Mouse (Mus musculus) embryonic facial prominence, embryonic 10.5 days (tissue): ENCODE results near the gene Sec14l2. TPM values are rescaled to one million over a fixed set of nuclear protein-coding genes. Genes with fewer than 3 reads are reported as not detected.
A peak's percentile ranks its signal among the peaks of the same experiment; 100 is the strongest.
"Not testable (repeated sequence)": the region's sequence is repeated elsewhere in the genome, so short reads cannot be mapped to it uniquely, and the experiment has no call there.

Experiments
- DNase-seq: peaks from one replicate; pipeline ENCODE4 v3.0.0-alpha.2; 2017; ENCODE audit warnings: low spot score
- H3K27ac ChIP-seq: fragments of 300-500 bp; sonication (generic); replicated peaks from 2 replicates; pipeline ENCODE4 v1.5.1; 2016; ENCODE audit warnings: mild to moderate bottlenecking
- H3K27me3 ChIP-seq: fragments of 300-500 bp; sonication (generic); replicated peaks from 2 replicates; pipeline ENCODE4 v1.6.1; 2016; ENCODE audit warnings: low read depth, mild to moderate bottlenecking; ENCODE audit not compliant: poor library complexity, severe bottlenecking
- H3K36me3 ChIP-seq: fragments of 300-500 bp; sonication (generic); replicated peaks from 2 replicates; pipeline ENCODE4 v1.6.1; 2016; ENCODE audit warnings: mild to moderate bottlenecking, moderate library complexity
- H3K4me1 ChIP-seq: fragments of 300-500 bp; sonication (generic); 2 replicates; pipeline ENCODE4 v1.6.1; 2016
- H3K4me3 ChIP-seq: fragments of 300-500 bp; sonication (generic); 2 replicates; pipeline ENCODE4 v1.5.1; 2016; ENCODE audit warnings: mild to moderate bottlenecking, moderate library complexity
- H3K9me3 ChIP-seq: fragments of 300-500 bp; sonication (generic); 2 replicates; pipeline ENCODE4 v1.6.1; 2016; ENCODE audit warnings: mild to moderate bottlenecking
- WGBS: fragments of 180-500 bp; shearing (Covaris S2); methylation state at CpG from one replicate; pipeline ENCODE4 v1.1.7; 2016; 5-methylcytosine and 5-hydroxymethylcytosine counted together
- polyA plus RNA-seq: library from polyadenylated mRNA; unstranded; fragments of >200 nt; fragmentation: Nextera tagmentation; extraction: Ambion mirVana; gene quantifications from 2 replicates; pipeline ENCODE4 v1.2.1, GENCODE M21; 2016

Gene Sec14l2
- polyA plus RNA-seq, 1 experiment from 2014 or later: 2.0 TPM

- Histone ChIP-seq H3K36me3 (no peaks in the 10 kb centered on the region), H3K27me3 (no peaks in the 10 kb centered on the region), H3K27ac (no peak overlapping the region), H3K4me3 (no peak overlapping the region), H3K4me1 (0 out of 2 replicates have a peak, but pooled peaks cover 6% of the 10 kb centered on the region), H3K9me3 (no peaks in the 10 kb centered on the region)
- DNase-seq: no peak
- 69% methylated on average over 7 of the region's 7 CpGs for WGBS
These were observed 14.5 kb downstream of the Sec14l2 start for GRCm38 (mm10) chr11:4108691-4109090.

GRCm38 (mm10) chr11:4107901-4108300 lies 15.3 kb downstream of the Sec14l2 start:
- H3K36me3 ChIP-seq, H3K27me3 ChIP-seq, H3K9me3 ChIP-seq, H3K27ac ChIP-seq, H3K4me3 ChIP-seq, H3K4me1 ChIP-seq, DNase-seq: not testable (repeated sequence)
- WGBS: 93% methylated on average over 6 of the region's 6 CpGs

GRCm38 (mm10) chr11:4105444-4105843 lies 17.8 kb downstream of the Sec14l2 start:
- H3K4me1 ChIP-seq: 0 out of 2 replicates have a peak, but pooled peaks cover 6% of the 10 kb centered on the region
- no peaks in the 10 kb centered on the region for H3K27me3 ChIP-seq
- DNase-seq: no peak
- WGBS: 72% methylated on average over 6 of the region's 6 CpGs
- no peak overlapping the region for H3K4me3 ChIP-seq
- H3K36me3 ChIP-seq: no peaks in the 10 kb centered on the region
- no peaks in the 10 kb centered on the region for H3K9me3 ChIP-seq
- no peak overlapping the region for H3K27ac ChIP-seq

DNA sequence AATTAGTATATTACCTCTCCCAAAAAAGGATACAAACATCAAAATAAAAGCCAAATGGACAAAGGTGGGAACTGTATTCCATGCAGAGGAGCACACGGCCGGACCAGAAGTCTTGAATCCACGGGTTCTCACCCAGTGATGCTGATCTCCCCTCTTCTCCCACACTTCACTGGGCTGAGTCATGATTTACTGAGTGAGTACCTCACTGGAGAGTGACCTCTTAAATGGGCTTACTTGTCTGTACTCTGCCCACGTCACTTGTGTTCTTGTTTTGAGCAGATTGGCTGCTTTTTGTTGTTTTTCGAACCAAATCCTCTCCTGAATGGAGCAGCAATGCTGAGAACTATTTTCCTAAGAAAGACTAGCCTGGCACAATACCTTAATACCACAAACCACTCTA lies 18.2 kb downstream of the Sec14l2 start:
- H3K4me3 ChIP-seq: no peak overlapping the region
- 84% methylated on average over 5 of the region's 5 CpGs for WGBS
- no peaks in the 10 kb centered on the region for H3K36me3 ChIP-seq

GRCm38 (mm10) chr11:4103522-4103921 lies 19.7 kb downstream of the Sec14l2 start:
- Histone ChIP-seq H3K27me3 (no peaks in the 10 kb centered on the region), H3K9me3 (no peaks in the 10 kb centered on the region), H3K36me3 (no peaks in the 10 kb centered on the region), H3K4me3 (no peak overlapping the region), H3K4me1 (no peaks in the 10 kb centered on the region), H3K27ac (no peak overlapping the region)
- no peak for DNase-seq
- 82% methylated on average over 14 of the region's 14 CpGs for WGBS

More for the DNA sequence above, 18.2 kb downstream of the Sec14l2 start:
- no peak for DNase-seq
- Histone ChIP-seq H3K9me3 (no peaks in the 10 kb centered on the region), H3K27ac (no peak overlapping the region), H3K27me3 (no peaks in the 10 kb centered on the region), H3K4me1 (0 out of 2 replicates have a peak, but pooled peaks cover 6% of the 10 kb centered on the region)

GRCm38 (mm10) chr11:4101851-4102250 lies 21.4 kb downstream of the Sec14l2 start:
- H3K4me1 ChIP-seq: peaks cover 8% of the 10 kb centered on the region
- 85% methylated on average over 5 of the region's 5 CpGs for WGBS
- H3K36me3 ChIP-seq: no peaks in the 10 kb centered on the region
- H3K9me3 ChIP-seq: no peaks in the 10 kb centered on the region
- H3K27ac ChIP-seq: no peak overlapping the region
- no peaks in the 10 kb centered on the region for H3K27me3 ChIP-seq
- DNase-seq: no peak
- no peak overlapping the region for H3K4me3 ChIP-seq

DNA sequence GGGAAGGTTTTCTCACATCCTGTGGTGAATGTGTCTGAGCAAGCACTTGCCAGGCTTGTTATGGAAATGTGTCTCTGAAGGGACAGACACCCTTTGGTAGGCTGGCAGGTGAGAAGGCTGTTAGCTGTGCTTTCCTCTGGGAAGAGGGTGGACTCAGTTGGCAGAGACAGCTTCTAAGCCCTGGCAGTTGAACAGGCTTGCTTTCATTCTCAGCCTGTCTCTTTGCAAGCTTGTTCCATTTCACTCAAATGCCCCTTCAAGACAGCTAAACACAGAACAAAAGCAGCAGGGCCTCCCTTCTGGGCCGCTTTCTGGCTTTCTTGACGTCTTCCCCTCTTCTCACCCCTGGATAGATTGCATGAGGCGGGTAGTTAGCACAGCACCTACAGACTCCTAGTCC lies 23.8 kb downstream of the Sec14l2 start:
- 72% methylated on average over 3 of the region's 3 CpGs for WGBS
- no peak overlapping the region for H3K4me3 ChIP-seq
- no peak for DNase-seq
- no peak overlapping the region for H3K27ac ChIP-seq
- no peaks in the 10 kb centered on the region for H3K36me3 ChIP-seq
- no peaks in the 10 kb centered on the region for H3K9me3 ChIP-seq
- H3K27me3 ChIP-seq: no peaks in the 10 kb centered on the region
- H3K4me1 ChIP-seq: peaks cover 27% of the 10 kb centered on the region

DNA sequence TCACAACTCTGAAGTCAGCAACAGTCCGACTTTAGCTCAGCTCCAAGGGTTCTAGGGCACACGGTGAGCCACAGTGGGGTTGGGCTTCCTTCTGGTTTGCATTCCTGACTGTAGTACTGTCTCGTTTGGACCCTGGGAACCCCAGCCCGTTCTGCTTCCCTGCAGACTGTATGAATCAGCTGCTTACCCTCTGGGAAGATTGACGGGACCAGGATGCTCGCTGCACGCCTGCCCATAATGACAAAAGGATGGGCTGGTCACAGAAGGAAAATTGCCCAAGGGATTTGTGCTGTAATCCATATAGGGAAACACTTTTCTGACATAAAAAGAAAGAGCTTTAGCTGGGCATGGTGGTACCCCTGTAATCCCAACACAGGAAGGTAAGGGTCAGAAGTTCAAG lies 24.4 kb downstream of the Sec14l2 start:
- DNase-seq: no peak
- Histone ChIP-seq H3K4me3 (no peak overlapping the region), H3K36me3 (no peaks in the 10 kb centered on the region), H3K4me1 (peaks cover 33% of the 10 kb centered on the region), H3K27ac (no peak overlapping the region), H3K9me3 (no peaks in the 10 kb centered on the region), H3K27me3 (no peaks in the 10 kb centered on the region)
- 73% methylated on average over 7 of the region's 7 CpGs for WGBS

GRCm38 (mm10) chr11:4098120-4098519 lies 25.1 kb downstream of the Sec14l2 start:
- Histone ChIP-seq H3K36me3 (peaks cover 6% of the 10 kb centered on the region), H3K4me1 (peaks cover 35% of the 10 kb centered on the region), H3K4me3 (no peak overlapping the region), H3K9me3 (no peaks in the 10 kb centered on the region), H3K27ac (no peak overlapping the region), H3K27me3 (no peaks in the 10 kb centered on the region)
- DNase-seq: no peak
- 71% methylated on average over 8 of the region's 8 CpGs for WGBS

DNA sequence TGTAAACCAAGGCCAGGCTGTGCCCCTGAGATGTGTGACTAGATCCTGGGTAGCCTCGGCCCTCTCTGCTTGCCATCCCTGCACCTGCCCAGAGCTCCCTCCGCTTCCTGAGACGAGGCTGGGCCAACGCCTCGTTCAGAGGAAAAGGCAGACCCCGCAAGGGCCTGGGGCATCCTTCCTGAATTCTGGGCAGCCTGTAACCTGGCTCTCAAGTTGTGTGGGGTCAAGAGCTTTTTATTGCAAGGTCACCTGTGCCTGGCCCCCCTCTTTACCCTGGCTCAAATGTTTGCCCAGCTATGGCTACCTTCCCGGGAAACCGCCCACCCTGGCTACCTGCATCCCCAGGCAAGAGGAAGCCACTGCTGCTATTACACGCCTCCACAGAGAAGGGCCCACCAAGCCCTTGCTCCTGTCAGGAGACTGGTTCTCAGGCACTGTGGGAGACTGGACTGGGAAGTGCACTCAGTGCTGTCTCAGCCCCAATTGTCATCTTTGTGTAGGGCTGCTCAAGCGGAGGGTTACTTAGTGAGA lies 26.1 kb downstream of the Sec14l2 start:
- H3K27ac ChIP-seq: peak overlapping the region; percentile 93
- DNase-seq: no peak
- H3K9me3 ChIP-seq: no peaks in the 10 kb centered on the region
- H3K4me3 ChIP-seq: peak overlapping the region; percentile 68
- WGBS: 30% methylated on average over 10 of the region's 10 CpGs
- H3K4me1 ChIP-seq: peaks cover 35% of the 10 kb centered on the region
- H3K36me3 ChIP-seq: peaks cover 13% of the 10 kb centered on the region
- H3K27me3 ChIP-seq: no peaks in the 10 kb centered on the region

DNA sequence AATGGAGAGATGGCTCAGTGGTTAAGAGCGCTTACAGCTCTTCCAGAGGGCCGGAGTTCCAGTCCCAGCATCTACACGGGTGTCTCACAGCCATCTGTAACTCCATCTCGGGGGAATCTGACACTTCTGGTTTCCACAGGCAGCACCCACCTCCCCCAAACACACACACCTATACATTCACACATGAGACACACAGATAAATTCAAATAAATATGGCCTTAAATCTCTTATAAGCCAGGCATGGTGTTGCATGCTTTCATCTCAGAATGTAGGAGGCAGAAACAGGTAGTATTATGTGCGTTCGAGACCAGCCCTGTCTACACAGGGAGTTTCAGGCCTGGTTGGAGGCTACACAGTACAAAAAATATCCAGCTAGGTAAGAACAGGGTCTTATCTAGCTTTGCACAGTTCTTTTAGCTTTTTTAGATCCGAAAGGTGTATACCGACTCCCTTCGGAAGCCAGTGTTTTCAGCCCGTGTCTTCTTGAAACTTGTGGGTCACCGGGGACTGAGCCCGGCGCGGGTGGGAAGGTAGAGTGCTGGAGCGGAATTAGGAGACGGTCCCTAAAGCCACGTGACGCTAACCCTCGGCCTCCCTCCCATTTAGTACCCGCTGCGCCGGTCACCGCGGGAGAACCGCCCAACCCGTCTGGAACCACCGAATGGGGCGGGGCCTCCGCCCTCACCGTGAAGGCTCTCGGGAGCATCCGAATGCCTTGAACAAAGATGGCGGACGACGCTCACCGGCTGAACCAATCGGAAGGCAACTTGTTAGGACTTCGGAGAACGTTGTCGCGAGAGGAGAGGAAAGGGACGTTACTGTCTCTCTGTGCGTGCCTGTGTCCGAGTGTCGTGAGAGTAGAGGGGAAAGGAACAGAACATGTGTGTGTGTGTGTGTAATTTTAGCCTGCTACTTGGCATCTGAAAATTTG lies 26.9 kb downstream of the Sec14l2 start:
- no peaks in the 10 kb centered on the region for H3K27me3 ChIP-seq
- H3K4me3 ChIP-seq: peak overlapping the region; percentile 68
- H3K9me3 ChIP-seq: no peaks in the 10 kb centered on the region
- 4% methylated on average over 45 of the region's 45 CpGs for WGBS
- peaks cover 21% of the 10 kb centered on the region for H3K36me3 ChIP-seq
- peaks cover 35% of the 10 kb centered on the region for H3K4me1 ChIP-seq
- DNase-seq: peak; percentile 98
- peak overlapping the region; percentile 93 for H3K27ac ChIP-seq

- H3K36me3 ChIP-seq: peaks cover 29% of the 10 kb centered on the region
- no peaks in the 10 kb centered on the region for H3K9me3 ChIP-seq
- 7% methylated on average over 34 of the region's 34 CpGs for WGBS
- peak within 1 kb of the TSS; percentile 93 for H3K27ac ChIP-seq
- DNase-seq: peak; percentile 70
- no peaks in the 10 kb centered on the region for H3K27me3 ChIP-seq
- H3K4me3 ChIP-seq: peak within 1 kb of the TSS; percentile 68
- peaks cover 35% of the 10 kb centered on the region for H3K4me1 ChIP-seq
These were observed 27.8 kb downstream of the Sec14l2 start, which contains the start of gene Mtfp1 for GRCm38 (mm10) chr11:4095171-4096053. Gene Mtfp1 (minus strand): TSS chr11:4095445.
